Mouse (Mus musculus): ENCODE data around the gene C4bp.
"Not testable (repeated sequence)": the region's sequence is repeated elsewhere in the genome, so short reads cannot be mapped to it uniquely, and the experiment has no call there.

C4bp gene

DNA sequence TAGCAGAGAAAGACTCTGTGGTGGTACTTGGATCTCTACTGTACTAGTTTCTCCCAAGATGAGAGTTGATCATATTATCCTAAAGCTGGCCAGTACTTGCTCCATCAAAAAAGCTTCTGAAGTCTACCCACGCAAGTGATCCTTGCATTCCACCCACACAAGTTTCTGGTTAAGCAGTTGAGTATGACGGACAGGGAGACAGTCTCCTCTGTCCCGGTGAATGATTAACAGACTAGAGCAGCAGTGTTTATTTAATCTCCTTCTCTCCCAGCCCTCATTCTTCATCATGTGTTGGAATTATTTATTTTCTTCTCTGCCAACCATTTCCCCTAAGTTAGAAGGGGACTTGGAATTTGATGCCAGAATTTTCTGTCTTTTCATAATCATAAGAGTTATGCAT is at the start of gene C4bp:
C4bp (minus strand) TSS at position 179 of the 400 bp plus-strand sequence.
- DNase-seq (ENCODE audit: low spot score) = no peak

DNA sequence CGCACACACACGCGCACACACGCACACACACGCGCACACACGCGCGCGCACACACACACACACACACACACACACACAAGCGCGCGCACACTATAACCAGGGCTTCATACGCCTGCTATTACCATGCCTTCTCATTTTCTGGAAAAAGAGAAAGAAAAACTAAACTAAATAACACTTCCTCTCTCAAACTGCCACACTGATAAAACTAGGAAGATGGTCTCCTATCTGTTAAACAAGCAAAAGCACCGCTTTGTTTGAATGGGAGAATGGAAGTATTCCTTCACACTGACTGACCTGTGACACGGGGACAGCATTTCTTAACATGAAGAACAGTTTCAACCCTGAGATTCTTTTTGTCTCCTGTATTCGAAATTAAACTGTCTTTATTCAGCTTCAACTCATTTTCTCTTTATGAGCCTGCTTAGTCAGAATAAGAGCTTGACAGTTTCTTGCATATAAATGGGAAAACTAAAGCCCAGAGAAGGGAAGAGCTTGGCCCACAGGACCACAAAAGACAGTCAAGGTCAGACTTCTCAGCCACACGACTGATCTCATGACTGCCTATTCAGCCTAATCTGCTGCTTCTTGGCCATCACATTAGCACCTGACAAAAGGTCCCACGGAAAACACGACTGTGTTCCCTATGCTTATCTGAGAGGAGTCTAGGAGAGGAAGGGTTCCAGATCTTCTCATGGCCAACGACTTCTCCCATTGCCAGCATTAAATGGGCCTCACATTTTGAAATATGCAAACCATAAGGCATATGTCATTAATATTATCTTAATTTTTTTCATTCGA is 49.0 kb upstream of the C4bp start:
- no peak for DNase-seq (ENCODE audit: low spot score)

DNA sequence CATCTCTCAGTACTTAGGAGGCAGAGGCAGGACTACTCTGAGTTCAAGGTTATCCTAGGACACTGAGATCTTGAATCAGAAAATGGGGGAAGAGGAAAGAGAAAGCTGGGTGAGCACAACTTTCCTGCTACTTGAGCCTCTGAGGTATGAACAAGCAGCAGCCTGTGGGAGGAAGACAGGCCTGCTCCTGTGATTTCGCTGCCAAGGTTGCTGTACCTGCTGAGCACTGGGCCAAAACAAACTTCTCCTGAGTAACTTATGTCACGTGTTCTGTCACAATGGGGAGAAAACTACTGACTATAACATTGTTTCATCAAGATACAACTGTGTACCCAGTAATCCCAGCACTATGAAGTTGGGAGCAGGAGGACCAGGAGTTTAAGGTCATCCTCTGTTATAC is 42.2 kb upstream of the C4bp start:
- DNase-seq (ENCODE audit: low spot score) = peak; percentile 39

DNA sequence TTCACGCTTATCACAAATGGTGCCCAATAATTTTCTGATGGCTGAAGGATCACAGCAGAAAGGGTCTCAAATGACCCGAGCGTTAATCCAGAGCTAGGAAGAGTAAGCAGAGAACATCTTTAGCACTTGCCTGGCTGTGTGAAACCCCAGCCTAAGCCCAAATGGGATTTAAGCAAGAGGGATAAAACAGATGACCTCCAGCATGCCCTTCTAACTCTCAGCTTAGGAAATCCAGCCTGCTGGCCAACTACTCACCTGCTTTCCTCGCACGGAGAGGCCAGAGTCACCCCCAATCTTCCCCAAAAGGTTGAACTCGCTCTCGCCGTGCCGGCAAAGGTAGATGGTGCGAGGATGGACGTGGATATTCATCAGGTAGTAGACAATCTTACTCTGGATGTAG is 40.5 kb upstream of the C4bp start:
- no peak for DNase-seq (ENCODE audit: low spot score)

DNA sequence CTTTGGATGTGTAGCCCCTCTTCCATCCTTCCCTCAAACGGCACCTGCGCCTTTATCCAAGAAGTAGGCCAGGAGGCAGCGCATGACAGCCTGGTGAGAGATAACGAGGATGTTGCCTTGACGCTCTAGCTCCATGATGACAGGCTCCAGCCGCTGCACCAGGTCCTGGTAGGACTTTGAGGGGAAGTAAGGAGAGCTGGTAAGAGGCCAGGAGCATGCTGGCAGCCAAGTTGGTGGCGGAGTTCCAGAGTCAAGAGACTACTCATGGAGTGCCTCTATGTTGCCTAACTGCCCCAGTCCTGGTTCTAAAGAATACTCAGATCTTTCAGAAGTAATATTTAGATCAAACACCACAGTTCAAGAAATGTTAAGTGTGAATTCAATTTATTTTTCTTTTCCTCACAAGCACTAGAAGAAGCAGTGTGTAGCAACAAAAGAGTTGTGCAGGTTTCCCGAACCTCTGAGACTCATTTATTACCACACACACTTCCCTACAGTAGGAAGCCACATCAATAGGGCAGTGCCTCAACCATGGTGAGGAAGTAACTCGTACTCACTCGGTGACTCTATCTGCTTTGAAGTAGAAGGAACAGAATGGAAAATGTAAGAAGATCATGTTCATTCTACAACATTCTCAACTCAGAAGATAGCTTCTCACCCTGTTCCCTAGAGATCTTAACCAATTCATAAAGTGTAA is 38.7 kb upstream of the C4bp start:
- no peak for DNase-seq (ENCODE audit: low spot score)

DNA sequence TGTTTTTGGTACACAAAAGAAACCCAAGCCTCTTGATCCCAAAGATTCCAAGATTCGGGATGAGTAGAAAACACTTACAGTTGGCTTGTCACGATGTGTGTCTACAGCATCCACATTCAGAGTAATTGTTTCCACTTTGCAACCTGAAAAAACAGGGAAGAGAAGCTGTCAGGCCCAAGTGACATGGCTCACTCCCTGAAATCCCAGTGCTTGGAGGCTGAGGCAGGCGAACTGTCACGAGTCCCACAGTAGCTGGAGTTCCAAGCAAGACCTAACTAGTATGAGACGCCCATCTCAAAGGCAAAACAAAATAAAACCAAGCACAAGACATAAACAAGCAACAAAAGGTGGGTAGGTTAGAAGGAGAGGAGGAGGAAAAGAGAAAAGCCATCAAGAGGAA is 37.2 kb upstream of the C4bp start:
- no peak for DNase-seq (ENCODE audit: low spot score)

DNA sequence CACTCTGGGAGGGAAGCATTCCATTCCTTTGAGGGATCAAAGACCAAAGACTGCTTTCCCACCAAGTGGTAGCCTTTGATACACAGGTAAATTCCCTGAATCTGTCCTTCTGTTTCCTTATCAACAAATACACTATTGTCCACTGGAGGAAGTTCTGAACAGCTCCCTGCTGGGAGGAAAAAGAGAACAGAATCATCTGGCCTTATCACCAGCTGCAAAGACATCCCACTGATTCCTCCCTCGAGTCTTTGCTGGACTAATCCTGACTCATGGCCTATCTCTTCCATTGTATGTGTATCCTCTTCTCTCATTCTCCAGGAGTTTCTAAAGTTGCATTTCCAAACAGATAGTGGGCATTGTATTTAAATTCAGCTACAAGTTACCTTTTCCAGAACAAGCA is 22.5 kb upstream of the C4bp start:
- DNase-seq (ENCODE audit: low spot score) = no peak

DNA sequence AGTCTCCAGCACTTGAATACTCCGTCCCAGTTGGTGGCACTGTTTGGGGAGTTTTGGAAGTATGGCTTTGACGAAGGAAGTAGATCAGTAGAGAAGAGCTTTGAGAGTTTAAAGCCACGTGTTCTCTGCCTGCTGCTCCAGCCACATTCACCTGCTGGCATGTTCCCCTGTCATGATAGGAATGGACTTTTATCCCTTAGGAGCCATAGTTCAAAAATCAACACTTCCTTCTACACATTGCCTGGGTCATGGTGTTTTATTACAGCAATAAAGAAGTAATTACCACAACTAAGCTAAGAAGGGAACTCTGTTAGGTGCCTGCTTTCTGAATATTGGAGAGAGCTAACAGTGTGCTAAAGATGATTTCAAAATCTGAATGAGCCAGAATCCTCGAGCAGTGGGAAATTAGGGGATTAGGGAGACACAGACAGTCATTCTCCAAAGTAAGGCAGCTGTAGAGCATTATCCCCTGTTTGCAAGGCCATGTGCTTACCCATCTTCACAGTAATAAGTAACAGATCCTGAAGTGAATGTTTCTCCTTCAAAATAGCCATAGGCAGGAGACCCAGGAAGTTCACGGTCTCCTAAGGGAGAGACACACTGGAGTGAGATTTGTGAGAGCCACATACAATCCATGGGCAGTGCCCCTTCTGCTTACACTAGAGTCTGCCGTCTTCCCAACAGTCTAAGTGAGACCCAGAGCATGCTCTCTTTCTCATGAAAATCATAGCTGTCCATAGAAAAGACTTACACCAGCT is 20.4 kb upstream of the C4bp start:
- DNase-seq (ENCODE audit: low spot score) = no peak

DNA sequence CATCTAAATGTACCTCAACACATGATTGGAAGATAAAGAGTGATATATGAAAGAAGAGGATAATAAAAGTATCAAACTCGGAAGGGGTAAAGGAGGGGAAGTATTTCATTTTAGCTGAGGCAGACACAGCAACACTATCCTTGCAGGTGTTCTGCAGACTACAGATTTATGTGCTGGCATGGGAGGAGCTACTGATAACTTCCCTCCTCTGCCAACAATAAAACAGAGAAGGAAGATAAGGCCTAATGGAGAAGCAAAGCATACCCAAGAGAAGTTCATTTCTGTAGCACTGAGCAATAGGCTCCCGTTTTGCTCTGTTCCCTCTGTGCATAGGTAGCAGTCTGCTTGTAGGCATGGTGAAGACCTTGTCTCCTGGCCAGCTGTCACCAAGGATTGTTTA is 19.6 kb upstream of the C4bp start:
- DNase-seq (ENCODE audit: low spot score) = no peak

GRCm38 (mm10) chr1:130678551-130678950 is 17.1 kb upstream of the C4bp start:
- DNase-seq (ENCODE audit: low spot score) = no peak

DNA sequence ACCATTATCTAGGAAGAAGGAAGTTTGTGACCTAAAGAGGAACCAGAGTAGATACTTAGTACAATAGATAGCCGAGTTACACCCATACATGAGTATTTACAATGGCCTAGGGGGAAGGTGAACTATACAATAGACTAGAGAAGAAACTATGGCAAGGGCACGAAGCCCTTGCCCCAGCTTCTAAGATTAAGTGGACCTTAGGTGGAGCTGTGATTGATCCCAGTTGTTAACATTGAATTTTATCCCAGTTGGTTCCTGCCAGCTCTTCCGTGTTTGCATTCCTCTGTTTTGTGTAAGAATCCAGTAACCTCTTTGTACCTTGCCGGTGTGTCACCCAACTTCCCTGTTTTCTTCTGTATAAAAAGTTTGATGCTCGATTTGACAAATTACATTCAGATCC is 2.1 kb upstream of the C4bp start:
- not testable (repeated sequence) for DNase-seq (ENCODE audit: low spot score)

GRCm38 (mm10) chr1:130659641-130660040 is 1.8 kb downstream of the C4bp start:
- not testable (repeated sequence) for DNase-seq (ENCODE audit: low spot score)

DNA sequence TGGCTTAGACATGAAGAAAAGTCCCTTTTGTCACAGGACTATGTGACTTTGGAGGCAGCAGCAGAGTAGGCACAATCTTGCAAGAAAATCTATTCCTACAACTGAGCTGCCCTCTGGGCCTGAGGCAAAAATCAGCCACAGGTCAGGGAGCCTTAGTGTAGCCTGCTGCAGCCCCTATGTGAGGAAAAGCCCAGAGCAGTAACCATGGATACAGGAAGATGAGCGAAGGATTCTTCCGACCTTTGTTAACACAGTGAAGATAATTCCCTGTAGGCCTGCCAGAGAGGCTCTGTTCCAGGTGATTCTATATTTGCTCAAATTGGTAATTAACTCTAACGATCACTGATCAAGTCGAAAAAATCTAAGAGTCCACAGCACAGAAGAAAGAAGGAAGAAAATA is 17.3 kb downstream of the C4bp start:
- no peak for DNase-seq (ENCODE audit: low spot score)

GRCm38 (mm10) chr1:130640967-130641366 is 20.5 kb downstream of the C4bp start:
- no peak for DNase-seq (ENCODE audit: low spot score)

GRCm38 (mm10) chr1:130633761-130634410 is 27.5 kb downstream of the C4bp start:
- peak; percentile 81 for DNase-seq (ENCODE audit: low spot score)

DNA sequence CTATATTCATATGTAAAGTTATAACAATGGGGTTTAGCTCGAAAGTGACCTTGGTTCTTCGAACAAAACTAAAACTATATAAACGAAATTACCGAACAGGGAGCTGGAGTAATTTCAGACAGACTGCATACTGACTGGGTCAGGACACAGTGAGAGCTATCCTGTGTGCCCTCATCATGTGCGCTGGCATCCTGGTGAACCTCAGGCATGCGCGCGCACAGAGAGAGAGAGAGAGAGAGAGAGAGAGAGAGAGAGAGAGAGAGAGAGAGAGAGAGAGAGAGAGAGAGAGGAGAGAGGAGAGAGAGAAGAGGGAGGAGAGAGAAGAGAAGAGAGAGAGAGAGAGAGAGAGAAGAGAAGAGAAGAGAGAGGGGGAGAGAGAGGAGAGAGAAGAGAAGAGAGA is 28.1 kb downstream of the C4bp start:
- no peak for DNase-seq (ENCODE audit: low spot score)

- no peak for DNase-seq (ENCODE audit: low spot score)
These were observed 31.9 kb downstream of the C4bp start, which contains the start of gene Zp3r for GRCm38 (mm10) chr1:130629521-130629920. TSS of gene Zp3r (minus strand) at chr1:130629621.

- DNase-seq (ENCODE audit: low spot score) = no peak
These were observed 65.1 kb downstream of the C4bp start for GRCm38 (mm10) chr1:130596291-130596690.

DNA sequence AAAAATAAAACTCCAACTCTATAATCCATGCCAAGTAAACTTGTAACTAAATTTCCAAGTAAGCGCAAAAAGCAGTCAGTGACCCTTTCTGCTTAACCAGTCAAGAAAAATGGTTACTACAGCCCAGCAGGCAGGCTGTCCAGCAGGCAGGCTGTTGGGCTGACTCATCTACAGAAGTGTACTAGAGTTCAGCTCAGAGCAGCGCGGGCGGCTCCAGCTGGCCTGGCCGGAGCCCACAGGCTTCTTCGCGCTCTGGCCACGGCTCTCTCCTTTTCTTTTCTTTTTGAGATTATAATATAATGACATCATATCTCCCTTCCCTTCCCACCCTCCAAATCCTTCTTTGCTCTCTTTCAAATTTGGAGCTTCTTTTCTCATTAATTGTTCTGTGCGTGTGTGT is 72.8 kb downstream of the C4bp start:
- DNase-seq (ENCODE audit: low spot score) = peak; percentile 61

Data from urinary bladder, postnatal 14 days (tissue).